Mouse (Mus musculus): ENCODE data around the gene Tnfsf12. TPM values are rescaled to one million over a fixed set of nuclear protein-coding genes. Genes with fewer than 3 reads are reported as not detected.

The Tnfsf12 gene
- polyA plus RNA-seq, 1 experiment: 5.5 TPM

DNA sequence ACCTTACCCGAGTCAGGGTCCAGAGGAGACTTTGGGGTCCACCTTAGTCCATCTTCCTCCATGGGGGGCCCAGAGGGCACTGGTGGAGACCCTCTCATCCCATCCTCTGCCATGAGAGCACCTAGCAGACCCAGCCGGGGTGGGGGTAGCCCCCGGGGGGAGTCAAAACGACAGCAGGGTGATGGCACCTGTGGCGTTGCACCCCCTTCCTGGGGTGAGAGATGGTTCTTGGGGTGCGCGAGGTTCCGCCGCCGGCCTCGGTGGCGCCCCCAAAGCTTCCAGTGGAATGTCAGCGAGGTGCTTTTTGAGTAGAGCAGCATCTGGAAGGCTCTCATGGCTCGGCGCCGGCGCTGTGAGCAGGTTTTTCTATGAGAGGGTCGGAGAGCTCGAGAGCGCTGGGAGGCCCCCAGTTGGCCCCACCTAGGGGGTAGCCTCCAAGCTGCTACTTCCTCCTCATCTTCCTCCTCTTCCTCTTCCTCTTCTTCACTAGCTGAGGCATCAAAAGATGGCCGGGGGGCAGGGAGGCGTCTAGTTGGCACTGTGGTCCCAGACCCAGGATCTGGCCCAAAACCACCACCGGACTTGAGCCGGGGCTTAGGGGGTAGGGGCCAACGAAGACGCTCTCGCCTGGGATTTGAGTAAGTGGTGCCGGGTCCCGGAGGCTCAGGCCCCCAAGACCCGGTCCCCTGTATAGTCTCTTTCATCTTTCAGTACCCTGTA, 15.4 kb downstream of the Tnfsf12 start:
- no peaks in the 10 kb centered on the region for H3K27me3 ChIP-seq (ENCODE audit: control insufficient read depth, insufficient read depth, insufficient read length)
- TF ChIP-seq POLR2A (IDR thresholded peaks at IDR 0.05; ENCODE audit: insufficient read length, low read depth) (no peak), TCF12 (IDR thresholded peaks at IDR 0.05; ENCODE audit: insufficient read depth, poor library complexity, severe bottlenecking) (no peak), CEBPB (IDR thresholded peaks at IDR 0.05; ENCODE audit: insufficient read depth, poor library complexity, severe bottlenecking) (no peak), SRF (IDR thresholded peaks at IDR 0.05; ENCODE audit: control insufficient read depth, insufficient read length, low read depth) (no peak), TCF3 (IDR thresholded peaks at IDR 0.05; ENCODE audit: insufficient read length, low read depth) (no peak), MYOD1 (IDR thresholded peaks at IDR 0.05; ENCODE audit: control insufficient read depth in 1 of 3, insufficient read length in 2 of 3, low read depth in 2 of 3) (no peak)
- no peak overlapping the region for H3ac ChIP-seq (ENCODE audit: control insufficient read depth, insufficient read length)
- peaks cover 32% of the 10 kb centered on the region for H3K36me3 ChIP-seq (ENCODE audit: control insufficient read depth, insufficient read depth)
- peak overlapping the region; percentile 83 for H3K4me3 ChIP-seq
- H3K4me2 ChIP-seq (ENCODE audit: low read depth): peak overlapping the region; percentile 97
- peaks cover 28% of the 10 kb centered on the region for H3K79me2 ChIP-seq (ENCODE audit: control insufficient read depth, insufficient read depth)

DNA sequence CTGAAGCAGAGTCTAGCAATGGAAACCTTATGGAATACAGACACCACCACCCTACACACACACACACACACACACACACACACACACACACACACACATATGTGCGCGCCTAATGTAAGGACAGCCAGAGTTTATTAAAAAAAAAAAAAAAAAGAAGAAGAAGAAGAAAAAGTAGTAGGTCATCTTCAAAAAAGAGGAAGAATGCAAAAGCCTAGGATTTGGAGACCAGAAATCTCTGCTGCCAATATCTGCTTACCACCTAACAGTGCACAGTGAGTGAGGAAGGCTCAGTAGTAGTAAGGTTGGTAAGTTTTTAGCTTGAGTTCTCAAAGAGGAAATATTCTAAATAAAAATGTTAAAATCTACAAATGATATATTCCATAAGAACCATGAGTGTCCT, 16.5 kb downstream of the Tnfsf12 start:
- Histone ChIP-seq H3K36me3 (ENCODE audit: control insufficient read depth, insufficient read depth) (peaks cover 42% of the 10 kb centered on the region), H3K4me3 (no peak overlapping the region), H3K4me2 (ENCODE audit: low read depth) (no peak overlapping the region), H3K79me2 (ENCODE audit: control insufficient read depth, insufficient read depth) (peaks cover 28% of the 10 kb centered on the region), H3K27me3 (ENCODE audit: control insufficient read depth, insufficient read depth, insufficient read length) (no peaks in the 10 kb centered on the region), H3ac (ENCODE audit: control insufficient read depth, insufficient read length) (no peak overlapping the region)
- TF ChIP-seq SRF (IDR thresholded peaks at IDR 0.05; ENCODE audit: control insufficient read depth, insufficient read length, low read depth): no peak
- TF ChIP-seq POLR2A (IDR thresholded peaks at IDR 0.05; ENCODE audit: insufficient read length, low read depth): no peak
- TF ChIP-seq CEBPB (IDR thresholded peaks at IDR 0.05; ENCODE audit: insufficient read depth, poor library complexity, severe bottlenecking): no peak
- no peak for TF ChIP-seq TCF12 (IDR thresholded peaks at IDR 0.05; ENCODE audit: insufficient read depth, poor library complexity, severe bottlenecking)
- TF ChIP-seq E2F4 (IDR thresholded peaks at IDR 0.05; ENCODE audit: insufficient read depth): no peak

DNA sequence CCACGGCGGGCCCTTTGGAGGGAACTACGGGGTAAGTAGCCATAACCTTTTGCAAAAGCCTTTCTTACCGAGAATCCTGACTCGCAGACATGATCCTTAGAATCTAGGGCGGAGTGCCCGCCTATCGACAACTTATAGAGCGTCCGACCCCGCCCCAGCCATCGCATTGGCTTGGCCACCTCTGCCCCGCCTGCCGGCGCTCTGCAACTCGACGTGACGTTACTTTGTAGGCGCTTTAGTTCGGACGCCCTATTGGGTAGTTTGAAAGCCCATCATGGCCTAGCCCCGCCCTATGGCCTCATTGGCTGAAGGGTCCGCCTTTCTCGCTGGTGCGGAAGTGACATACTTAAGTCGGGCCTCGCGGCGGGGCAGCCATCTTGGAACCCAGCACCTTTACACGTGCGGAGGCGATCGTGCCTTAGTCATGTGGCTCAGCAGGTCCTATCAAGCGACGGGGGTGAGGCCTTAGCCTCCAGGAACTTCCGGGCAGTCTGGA, 23.4 kb downstream of the Tnfsf12 start, which contains the start of gene Eif4a1:
Gene Eif4a1 (minus strand): TSS at position 213 of the 496 bp plus-strand sequence.
- Histone ChIP-seq H3ac (ENCODE audit: control insufficient read depth, insufficient read length) (peak within 1 kb of the TSS; percentile 97), H3K36me3 (ENCODE audit: control insufficient read depth, insufficient read depth) (peaks cover 74% of the 10 kb centered on the region), H3K4me2 (ENCODE audit: low read depth) (peak within 1 kb of the TSS; percentile 100), H3K79me2 (ENCODE audit: control insufficient read depth, insufficient read depth) (peaks cover 39% of the 10 kb centered on the region), H3K27me3 (ENCODE audit: control insufficient read depth, insufficient read depth, insufficient read length) (no peaks in the 10 kb centered on the region), H3K4me3 (peak within 1 kb of the TSS; percentile 99)
- TF ChIP-seq CEBPB (IDR thresholded peaks at IDR 0.05; ENCODE audit: insufficient read depth, poor library complexity, severe bottlenecking) (no peak), MYOG (IDR thresholded peaks at IDR 0.05; ENCODE audit: control insufficient read depth in 1 of 3, insufficient read depth in 1 of 3, insufficient read length in 2 of 3, low read depth in 2 of 3) (no peak), SRF (IDR thresholded peaks at IDR 0.05; ENCODE audit: control insufficient read depth, insufficient read length, low read depth) (peak; percentile 65), E2F4 (IDR thresholded peaks at IDR 0.05; ENCODE audit: insufficient read depth) (no peak), POLR2A (IDR thresholded peaks at IDR 0.05; ENCODE audit: insufficient read length, low read depth) (peak; percentile 67), USF1 (IDR thresholded peaks at IDR 0.05; ENCODE audit: low read depth) (peak; percentile 93), REST (IDR thresholded peaks at IDR 0.05; ENCODE audit: insufficient read depth, insufficient read length) (no peak), TCF12 (IDR thresholded peaks at IDR 0.05; ENCODE audit: insufficient read depth, poor library complexity, severe bottlenecking) (no peak), TCF3 (IDR thresholded peaks at IDR 0.05; ENCODE audit: insufficient read length, low read depth) (no peak), MYOD1 (IDR thresholded peaks at IDR 0.05; ENCODE audit: control insufficient read depth in 1 of 3, insufficient read length in 2 of 3, low read depth in 2 of 3) (no peak), MAX (IDR thresholded peaks at IDR 0.05; ENCODE audit: low read depth) (peak; percentile 84), POLR2AphosphoS2 (IDR thresholded peaks at IDR 0.05; ENCODE audit: insufficient read length, low read depth) (peak; percentile 98)

DNA sequence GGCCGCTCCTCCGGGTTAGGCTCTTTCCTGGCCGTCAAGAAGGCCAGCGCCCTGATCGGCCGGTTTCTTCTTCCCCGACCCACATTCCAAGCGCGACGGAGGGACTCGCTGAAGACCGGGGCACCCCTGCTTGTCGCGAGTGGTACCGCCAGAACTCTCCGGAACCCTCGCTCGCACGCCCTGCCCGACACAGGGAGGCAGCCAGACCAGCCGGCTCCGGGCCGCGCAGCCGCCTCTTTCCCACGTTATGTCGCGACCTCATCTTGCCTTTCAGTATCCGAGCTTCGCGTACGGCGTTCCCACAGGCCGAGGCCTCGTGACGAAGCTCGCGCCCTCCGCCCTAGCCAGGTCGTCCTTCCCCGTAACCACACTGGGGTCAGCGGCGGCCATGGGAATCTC, 23.9 kb downstream of the Tnfsf12 start:
- no peak overlapping the region for H3K4me2 ChIP-seq (ENCODE audit: low read depth)
- peak overlapping the region; percentile 99 for H3K4me3 ChIP-seq
- TF ChIP-seq SRF (IDR thresholded peaks at IDR 0.05; ENCODE audit: control insufficient read depth, insufficient read length, low read depth): no peak
- no peak for TF ChIP-seq REST (IDR thresholded peaks at IDR 0.05; ENCODE audit: insufficient read depth, insufficient read length)
- TF ChIP-seq TCF3 (IDR thresholded peaks at IDR 0.05; ENCODE audit: insufficient read length, low read depth): no peak
- TF ChIP-seq POLR2AphosphoS2 (IDR thresholded peaks at IDR 0.05; ENCODE audit: insufficient read length, low read depth): no peak
- no peak for TF ChIP-seq CEBPB (IDR thresholded peaks at IDR 0.05; ENCODE audit: insufficient read depth, poor library complexity, severe bottlenecking)
- no peak for TF ChIP-seq MYOG (IDR thresholded peaks at IDR 0.05; ENCODE audit: control insufficient read depth in 1 of 3, insufficient read depth in 1 of 3, insufficient read length in 2 of 3, low read depth in 2 of 3)
- no peak for TF ChIP-seq TCF12 (IDR thresholded peaks at IDR 0.05; ENCODE audit: insufficient read depth, poor library complexity, severe bottlenecking)
- no peak for TF ChIP-seq MYOD1 (IDR thresholded peaks at IDR 0.05; ENCODE audit: control insufficient read depth in 1 of 3, insufficient read length in 2 of 3, low read depth in 2 of 3)
- H3K79me2 ChIP-seq (ENCODE audit: control insufficient read depth, insufficient read depth): peaks cover 39% of the 10 kb centered on the region
- no peaks in the 10 kb centered on the region for H3K27me3 ChIP-seq (ENCODE audit: control insufficient read depth, insufficient read depth, insufficient read length)
- peak overlapping the region; percentile 97 for H3ac ChIP-seq (ENCODE audit: control insufficient read depth, insufficient read length)
- peaks cover 71% of the 10 kb centered on the region for H3K36me3 ChIP-seq (ENCODE audit: control insufficient read depth, insufficient read depth)
